Comparison of ENCODE assay signal across 8 mouse cellular contexts in genomic region chr8:92354536-92355482, GRCm38 (mm10). TPM values are rescaled to one million over a fixed set of nuclear protein-coding genes. Genes with fewer than 3 reads are reported as not detected.
DNase-seq lines count a peak whose midpoint lies in the region; ATAC-seq and TF ChIP-seq lines count a peak whose summit lies in the region.

No protein-coding gene starts in this region.

- H3K9me3 ChIP-seq in kidney, embryonic 16.5 days (ENCODE audit: low read length), result no peaks in the 10 kb centered on the region
- H3K9me3 ChIP-seq in hindbrain, postnatal 0 days (ENCODE audit: low read length), result no peaks in the 10 kb centered on the region

- H3K9ac ChIP-seq in kidney, embryonic 16.5 days (replicated peaks; ENCODE audit: low read length), result peak overlapping the region; percentile 57
- H3K9ac ChIP-seq in hindbrain, postnatal 0 days (replicated peaks; ENCODE audit: low read length), result peak overlapping the region; percentile 47; the same call in 1 of the 2 replicates

- no peak overlapping the region for H3K27ac ChIP-seq in kidney, embryonic 16.5 days (ENCODE audit: low read length)
- peak overlapping the region; percentile 70 for H3K27ac ChIP-seq in hindbrain, postnatal 0 days
- H3K27ac ChIP-seq in macrophage, result no peak overlapping the region

- ATAC-seq in kidney, embryonic 16.5 days (ENCODE audit: low FRiP score, low TSS enrichment), result no peak
- ATAC-seq in hindbrain, postnatal 0 days, result no peak

- H3K36me3 ChIP-seq in kidney, embryonic 16.5 days (ENCODE audit: insufficient read depth, low read length), result no peaks in the 10 kb centered on the region
- H3K36me3 ChIP-seq in hindbrain, postnatal 0 days (ENCODE audit: insufficient read depth, low read length), result no peaks in the 10 kb centered on the region
- no peaks in the 10 kb centered on the region for H3K36me3 ChIP-seq in macrophage (ENCODE audit: inconsistent target)

- no peak for DNase-seq in kidney, postnatal 14 days
- peak; percentile 49 for DNase-seq in embryo, embryonic 9.5 days (ENCODE audit: extremely low spot score)
- DNase-seq in hindbrain, postnatal 0 days (ENCODE audit: low spot score), result peak; percentile 41
- DNase-seq in frontal cortex, adult 2 months (ENCODE audit: extremely low spot score in 1 of 2, low spot score in 1 of 2), result no peak
- no peak for DNase-seq in adrenal gland, postnatal 25 days
- no peak for DNase-seq in testis, postnatal 10 days (ENCODE audit: low spot score)

- H3K4me3 ChIP-seq in kidney, embryonic 16.5 days (ENCODE audit: low read length), result peak overlapping the region; percentile 73
- peak overlapping the region; percentile 65 for H3K4me3 ChIP-seq in hindbrain, postnatal 0 days (ENCODE audit: low read length)
- H3K4me3 ChIP-seq in macrophage (ENCODE audit: inconsistent target), result peak overlapping the region; percentile 39

- 4% methylated on average over 22 of the region's 22 CpGs for WGBS in kidney, embryonic 16.5 days
- WGBS in hindbrain, postnatal 0 days, result 2% methylated on average over 22 of the region's 22 CpGs
- WGBS in macrophage (ENCODE audit: missing documents), result 24% methylated on average over 22 of the region's 22 CpGs

- peaks cover 30% of the 10 kb centered on the region for H3K4me1 ChIP-seq in kidney, embryonic 16.5 days (ENCODE audit: insufficient read depth, low read length)
- 0 out of 2 replicates have a peak, but pooled peaks cover 5% of the 10 kb centered on the region for H3K4me1 ChIP-seq in hindbrain, postnatal 0 days (ENCODE audit: insufficient read depth, low read length)

- H3K27me3 ChIP-seq in kidney, embryonic 16.5 days (ENCODE audit: insufficient read depth, low read length), result peaks cover 75% of the 10 kb centered on the region
- H3K27me3 ChIP-seq in hindbrain, postnatal 0 days (ENCODE audit: insufficient read depth, low read length), result peaks cover 8% of the 10 kb centered on the region; the same call in 1 of the 2 replicates

- H3K4me2 ChIP-seq in kidney, embryonic 16.5 days (replicated peaks; ENCODE audit: low read depth, low read length), result peak overlapping the region; percentile 82
- peak overlapping the region; percentile 69 for H3K4me2 ChIP-seq in hindbrain, postnatal 0 days (ENCODE audit: low read depth, low read length)

- H3K79me2 ChIP-seq in macrophage (ENCODE audit: inconsistent target), result no peaks in the 10 kb centered on the region

- no peak for TF ChIP-seq CTCF in hindbrain, postnatal 0 days (IDR thresholded peaks at IDR 0.05; ENCODE audit: low read depth)

RNA-seq across cellular contexts. Expression of gene Irx5, which starts 2.6 kb away (rescaled TPM):
- 1.4 and 2.6 TPM in 2 replicates for polyA plus RNA-seq in kidney, embryonic 16.5 days (2015; fragmentation: Nextera tagmentation; extraction: Ambion mirVana)
- 18.3 and 22.1 TPM in 2 replicates for total RNA-seq in hindbrain, postnatal 0 days (2014; rRNA removed)
- 11.6 and 13.9 TPM in 2 replicates for polyA plus RNA-seq in hindbrain, postnatal 0 days (2015; fragmentation: Nextera tagmentation; extraction: Ambion mirVana)
- total RNA-seq in macrophage (2018; cell fraction: chromatin; rRNA removed), result under 1 TPM in 1 of 26 experiments, not detected in 25; 0.25 TPM
- total RNA-seq in macrophage (2018; cell fraction: cytosol; rRNA removed), result under 1 TPM in 2 of 26 experiments, not detected in 24; 0.04 to 0.05 TPM
- not detected for total RNA-seq in macrophage (2018; cell fraction: nucleus; rRNA removed)
- not detected in 3 replicates for polyA plus RNA-seq in macrophage (2018)
- 0.04 and 0.06 TPM in 2 replicates for polyA plus RNA-seq in frontal cortex, adult 2 months (2012; rRNA removed)
- total RNA-seq in adrenal gland, postnatal 25 days (2021), result 2.9 and 3.3 TPM in 2 replicates

Comparison
In these comparisons a context has a peak if more than half of its experiments do, and no peak if none do; other contexts are left out.
1. DNase-seq: peak in embryo, embryonic 9.5 days (single experiment) and hindbrain, postnatal 0 days (single experiment); none in kidney, postnatal 14 days (single experiment), frontal cortex, adult 2 months (0 of 2), adrenal gland, postnatal 25 days (single experiment) and testis, postnatal 10 days (single experiment).
2. Peak in every context shown above with its lines, with median percentiles within 50 percentile points of each other: H3K4me3 ChIP-seq.